Mouse (Mus musculus) effector memory CD4-positive, alpha-beta T cell, adult 7 months (primary cell): ENCODE data around the gene Urgcp. TPM values are rescaled to one million over a fixed set of nuclear protein-coding genes. Genes with fewer than 3 reads are reported as not detected.

Experiments used
- polyA plus RNA-seq: library from polyadenylated mRNA; unstranded; fragments of 100-300 nt; shearing (Covaris generic); gene quantifications from one replicate; pipeline ENCODE4 v1.2.1, GENCODE M21; 2017

The Urgcp gene
- polyA plus RNA-seq, result 24.0 TPM

DNA sequence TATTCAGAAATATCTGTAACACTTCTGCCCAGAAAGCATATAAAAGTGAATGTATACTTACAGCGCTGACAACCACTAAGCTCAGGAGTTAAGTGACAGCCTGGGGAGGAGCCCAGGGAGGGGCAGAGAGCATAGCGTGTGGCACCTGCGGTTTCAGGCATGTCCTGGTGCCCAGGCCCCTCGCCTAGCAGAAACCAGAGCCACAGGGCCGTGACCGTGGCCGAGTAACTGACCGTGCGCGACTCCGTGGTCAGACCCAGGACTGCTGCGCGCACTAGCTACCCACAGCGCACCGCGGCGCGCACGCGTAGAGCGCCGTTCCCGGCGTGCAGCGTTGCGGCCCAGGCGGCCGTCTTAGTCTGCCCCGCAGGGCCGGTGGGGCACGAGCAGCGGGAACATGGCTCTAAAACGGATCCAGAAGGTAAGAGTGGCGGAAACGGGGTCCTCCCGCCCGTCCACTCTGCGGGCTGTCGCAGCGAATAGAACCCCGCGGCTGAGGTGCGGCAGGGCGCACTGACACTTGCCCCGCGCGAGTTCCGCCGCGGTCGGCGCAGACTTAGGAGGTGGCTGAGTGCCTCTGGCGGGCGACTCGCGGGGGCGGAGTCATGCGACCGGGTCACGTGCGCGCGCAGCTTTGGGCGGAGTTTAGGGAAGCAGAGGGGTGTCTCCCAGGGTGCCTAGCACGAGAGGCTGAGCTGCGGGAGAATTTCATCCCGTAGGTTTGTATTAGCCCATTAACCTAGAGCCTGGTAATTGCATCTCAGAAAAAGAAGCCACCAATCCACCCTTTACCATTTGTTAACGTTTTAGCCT lies at the start of gene Urgcp:
Gene Urgcp, minus strand, starts transcription at position 557 of the 813 bp plus-strand sequence.

DNA sequence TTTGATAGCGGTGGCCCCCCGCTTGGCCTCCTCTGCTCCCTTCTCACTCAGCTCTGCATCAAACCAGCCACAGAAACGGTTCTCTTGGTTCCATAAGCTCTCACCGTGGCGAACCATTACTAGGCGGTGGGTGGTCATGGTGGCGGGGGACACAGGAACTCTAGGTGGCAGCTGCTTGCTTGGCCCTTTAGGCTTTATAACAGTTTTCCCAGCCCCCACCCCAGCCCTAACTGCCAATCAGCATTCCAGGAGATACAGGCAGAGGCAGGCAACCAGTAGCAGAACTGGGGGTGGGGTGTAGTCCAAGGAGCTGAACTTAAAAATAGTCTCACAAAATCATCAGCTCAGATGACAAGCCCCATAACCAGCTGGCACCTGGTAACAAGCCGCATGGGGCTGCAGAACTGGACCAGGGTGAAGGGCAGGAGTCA lies 41.4 kb upstream of the Urgcp start, which contains the start of gene Pgam2:
Gene Pgam2, minus strand, starts transcription at position 183 of the 431 bp plus-strand sequence.

DNA sequence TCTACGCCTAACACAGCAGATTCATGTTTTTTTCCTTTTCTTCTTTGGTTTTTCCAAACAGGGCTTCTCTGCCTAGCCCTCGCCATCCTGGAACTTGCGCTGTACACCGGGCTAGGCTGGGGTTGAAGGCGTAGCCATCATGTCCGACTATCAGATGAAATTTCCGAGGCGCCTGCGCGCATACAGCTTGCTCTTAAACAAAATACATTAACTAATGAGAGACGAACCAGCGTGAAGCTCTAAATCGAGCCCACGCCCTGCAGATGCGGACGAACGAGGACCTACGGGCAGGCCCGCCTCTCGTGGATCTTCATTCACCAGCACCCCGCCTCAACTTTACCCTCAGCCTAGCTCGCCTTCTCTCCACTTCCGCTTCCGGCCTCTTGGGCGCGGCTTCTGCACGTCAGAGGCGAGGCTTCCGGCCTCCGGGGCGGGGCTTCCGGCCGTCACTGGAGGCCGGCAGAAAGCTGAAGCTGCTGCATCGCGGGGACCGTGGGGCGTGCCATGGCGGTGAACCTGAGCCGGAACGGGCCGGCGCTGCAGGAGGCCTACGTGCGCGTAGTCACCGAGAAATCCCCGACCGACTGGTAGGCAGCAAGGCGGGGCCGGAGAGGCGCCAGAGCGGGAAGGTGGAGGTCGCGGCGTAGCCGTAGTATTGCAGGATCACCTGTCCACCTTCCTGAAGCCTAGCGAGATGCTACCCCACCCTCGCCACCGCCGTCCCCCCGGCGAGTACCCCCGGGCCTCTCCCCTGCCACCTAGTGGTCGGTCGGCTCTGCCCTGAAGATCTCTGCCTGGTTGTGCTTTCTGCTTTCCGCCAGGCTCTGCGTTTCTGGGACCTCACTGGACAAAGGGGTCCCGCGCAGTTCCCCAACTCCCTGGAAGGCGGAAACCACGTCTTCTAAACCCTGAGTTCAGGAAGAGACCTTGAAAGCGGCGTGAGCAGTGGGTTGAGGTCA lies 26.2 kb upstream of the Urgcp start, which contains the start of gene Dbnl:
Gene Dbnl, plus strand, starts transcription at position 433 of the 959 bp plus-strand sequence.

GRCm38 (mm10) chr11:5715630-5716105 lies 46.5 kb downstream of the Urgcp start, which contains the start of gene Mrps24:
TSS of gene Mrps24 (minus strand) at chr11:5715680.

Other genes starting within 250 kb of the Urgcp start
- gene Xbp1, start 241.7 kb downstream of the Urgcp start, polyA plus RNA-seq, result 209 TPM
- 105 TPM for gene Ccdc117, start 220.2 kb downstream of the Urgcp start, polyA plus RNA-seq
- gene Ankrd36, start 192.7 kb downstream of the Urgcp start, polyA plus RNA-seq, result 0.16 TPM
- gene Mrps24, start 46.7 kb downstream of the Urgcp start, polyA plus RNA-seq, result 119 TPM
- 181 TPM for gene Dbnl, start 26.1 kb upstream of the Urgcp start, polyA plus RNA-seq
- gene Pgam2, start 41.4 kb upstream of the Urgcp start, polyA plus RNA-seq, result 1.9 TPM
- 11.8 TPM for gene Polm, start 75.6 kb upstream of the Urgcp start, polyA plus RNA-seq
- gene Aebp1, start 99.6 kb upstream of the Urgcp start, polyA plus RNA-seq, result 0.54 TPM
- gene Pold2, start 115.9 kb upstream of the Urgcp start, polyA plus RNA-seq, result 51.8 TPM
- gene Myl7, start 136.4 kb upstream of the Urgcp start, polyA plus RNA-seq, result not detected
- gene Gck, start 187.7 kb upstream of the Urgcp start, polyA plus RNA-seq, result 0.63 TPM
- gene Ykt6, start 193.3 kb upstream of the Urgcp start, polyA plus RNA-seq, result 26.4 TPM